Mouse (Mus musculus): ENCODE data around the gene Ascl3.
A peak's percentile ranks its signal among the peaks of the same experiment; 100 is the strongest.

The Ascl3 gene

GRCm38 (mm10) chr7:109731626-109732025, at the start of gene Ascl3:
Gene Ascl3, minus strand, starts transcription at chr7:109731726.
- no peak for DNase-seq (ENCODE audit: low spot score in 2 of 2)

DNA sequence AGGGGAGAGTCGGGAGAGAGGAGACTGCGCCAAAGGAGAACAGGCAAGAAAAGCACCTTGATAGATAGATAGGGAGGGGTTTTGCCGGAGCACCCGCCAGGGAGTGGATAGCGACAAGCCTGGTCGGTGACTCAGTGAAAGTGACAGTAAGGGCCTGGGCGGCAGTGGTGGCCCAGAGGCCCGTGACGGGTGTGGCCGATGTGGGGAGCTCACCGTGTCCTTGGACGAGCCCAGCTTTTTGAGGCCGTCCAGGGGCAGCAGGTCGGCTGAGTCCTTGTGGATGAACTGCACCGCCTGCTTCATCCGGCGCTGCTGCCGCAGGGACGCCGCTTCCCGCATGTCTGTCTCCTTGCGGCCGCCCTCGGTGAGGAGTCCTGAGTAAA, 49.6 kb upstream of the Ascl3 start:
- peak; percentile 6 for DNase-seq (ENCODE audit: low spot score in 2 of 2)

DNA sequence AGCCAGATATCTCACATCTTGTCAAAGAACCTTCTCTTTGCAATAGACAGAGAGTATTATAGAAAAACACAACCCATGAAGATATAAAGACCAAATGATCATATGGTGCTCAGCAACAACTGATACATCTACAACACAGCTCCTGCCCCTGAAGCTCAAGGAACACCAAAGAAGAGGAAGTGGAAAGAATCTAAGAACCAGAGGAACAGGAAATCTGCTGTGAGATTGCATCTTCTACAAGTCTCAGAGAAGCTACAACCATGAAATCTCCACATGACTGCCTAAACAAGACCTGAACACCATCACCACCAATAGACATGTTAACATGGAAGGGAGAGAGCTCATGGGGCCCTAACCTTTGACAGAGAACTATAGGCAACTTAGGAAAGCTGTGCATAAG, 40.7 kb upstream of the Ascl3 start:
- DNase-seq (ENCODE audit: low spot score in 2 of 2): no peak

- DNase-seq (ENCODE audit: low spot score in 2 of 2): no peak
Measured at GRCm38 (mm10) chr7:109768699-109769383, 37.3 kb upstream of the Ascl3 start.

DNA sequence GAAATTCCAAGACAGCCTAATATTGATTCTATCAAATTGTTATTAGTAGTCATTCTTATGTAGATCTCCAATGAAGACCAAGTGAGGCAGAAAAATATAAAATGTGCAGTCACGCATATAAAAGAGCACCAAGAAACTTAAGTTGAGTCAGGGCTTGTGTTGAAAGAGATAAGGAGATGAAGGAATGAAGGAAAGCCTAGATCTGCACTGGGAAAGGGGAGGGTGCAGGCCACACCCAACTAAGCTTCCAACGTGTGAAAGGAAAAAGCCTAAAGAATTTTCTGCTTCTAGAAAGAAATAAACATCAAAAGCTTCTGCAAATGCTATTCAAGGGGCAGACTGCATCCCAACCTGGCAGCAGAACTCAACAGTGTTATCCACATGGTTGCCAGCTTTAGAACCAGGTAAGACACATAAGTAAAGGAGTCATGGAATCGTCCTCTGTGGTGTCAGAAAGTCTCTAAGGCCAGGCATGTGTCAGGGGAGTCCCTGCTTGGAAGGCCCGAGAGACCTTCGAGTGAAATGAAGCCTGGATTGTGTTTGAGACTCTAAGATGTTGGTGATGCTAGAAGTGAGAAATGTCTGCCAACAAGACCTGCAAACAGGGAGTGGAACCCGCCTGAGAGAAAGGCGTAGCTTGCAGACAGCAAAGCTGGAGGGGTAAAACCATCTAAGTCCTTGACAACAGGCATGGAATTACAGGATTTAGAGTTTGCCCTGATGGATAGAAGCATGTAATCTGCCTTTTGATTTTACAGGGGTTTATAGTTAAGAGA, 36.2 kb upstream of the Ascl3 start:
- no peak for DNase-seq (ENCODE audit: low spot score in 2 of 2)

DNA sequence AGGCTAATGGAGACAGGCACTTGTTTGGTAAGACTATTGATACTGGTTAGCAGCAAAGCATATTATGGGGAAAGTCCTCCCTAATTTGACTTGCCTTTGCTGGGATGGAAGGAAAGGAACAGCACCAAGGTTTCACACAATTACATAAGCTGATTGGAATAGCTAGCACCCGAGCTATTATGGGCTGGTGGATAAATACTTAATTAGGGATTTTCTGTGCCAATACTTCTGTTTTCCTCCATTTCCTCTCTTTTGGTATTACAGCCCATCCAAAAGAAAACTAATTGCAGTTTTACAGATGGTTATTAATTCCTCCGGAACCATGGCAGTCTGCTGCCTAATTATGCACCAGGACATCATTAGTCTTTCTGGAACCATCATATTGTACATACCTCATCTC, 32.5 kb upstream of the Ascl3 start:
- DNase-seq (ENCODE audit: low spot score in 2 of 2): no peak

DNA sequence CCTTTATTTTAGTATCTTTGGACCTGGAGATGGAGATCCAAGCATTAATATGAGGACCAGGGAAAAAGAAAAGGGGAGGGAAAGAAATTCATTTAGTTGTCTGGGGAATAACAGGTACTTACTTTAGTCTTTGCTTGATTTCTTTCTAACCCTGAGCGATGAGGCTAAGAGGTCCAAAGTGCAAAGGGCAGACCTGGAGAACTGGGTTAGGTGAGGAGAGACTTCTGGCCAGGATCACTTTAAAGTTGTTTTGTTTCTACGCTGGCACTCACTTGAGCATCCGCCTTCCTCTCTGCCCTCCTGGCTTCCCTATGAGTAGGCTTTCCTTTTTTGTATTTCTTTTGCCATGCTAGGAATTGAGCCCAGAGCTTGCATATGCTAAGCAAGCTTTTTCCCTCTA, 24.8 kb upstream of the Ascl3 start:
- DNase-seq (ENCODE audit: low spot score in 2 of 2): no peak

- no peak for DNase-seq (ENCODE audit: low spot score in 2 of 2)
Measured at GRCm38 (mm10) chr7:109754034-109754433, 22.5 kb upstream of the Ascl3 start.

DNA sequence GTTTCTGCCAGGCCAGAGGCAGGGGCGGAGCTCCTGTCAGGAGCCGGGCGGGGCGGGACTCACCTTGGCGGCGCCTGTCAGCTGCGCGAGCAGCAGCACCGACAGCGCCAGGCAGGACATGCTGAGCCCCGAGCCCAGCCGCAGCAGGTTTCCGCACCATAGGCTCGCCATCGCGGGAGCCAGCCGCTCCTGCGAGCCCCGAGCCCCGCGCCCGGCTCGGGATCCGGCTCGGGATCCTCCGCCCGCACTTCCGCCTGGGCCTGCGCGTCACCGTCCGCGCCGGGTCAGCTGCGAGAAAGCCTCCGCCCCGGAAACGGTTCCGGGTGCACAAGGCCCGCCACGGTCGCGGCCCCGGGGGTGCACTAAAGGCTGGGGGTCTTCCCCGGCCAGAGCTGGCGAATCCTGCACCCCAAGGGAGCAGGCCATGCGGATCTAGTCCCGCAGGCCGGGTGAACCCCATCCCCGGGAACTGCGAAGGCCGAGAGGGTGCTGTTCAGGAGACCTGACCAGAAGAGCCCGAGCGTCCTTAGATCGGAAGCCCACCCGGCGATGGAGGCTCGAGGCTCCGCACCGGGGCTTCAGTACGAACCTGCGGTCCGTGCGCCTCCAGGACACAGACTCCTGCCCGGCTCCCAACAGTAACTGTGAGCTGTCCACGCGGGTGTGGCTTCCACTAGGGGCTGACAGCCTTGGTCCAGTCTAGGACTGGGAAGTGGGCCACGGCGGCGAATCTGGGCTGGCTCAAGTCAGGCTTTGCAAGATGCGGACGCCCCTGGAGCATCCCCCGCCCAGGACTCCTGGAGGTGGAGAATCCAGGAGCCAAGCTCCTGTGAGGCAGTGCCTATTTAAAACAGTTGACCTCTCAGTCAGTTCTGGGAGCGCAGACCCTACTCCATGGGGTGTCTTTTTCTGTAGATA, 20.7 kb upstream of the Ascl3 start, which contains the start of gene Tmem9b:
Tmem9b (minus strand) TSS at position 868 of the 918 bp plus-strand sequence.
- DNase-seq (ENCODE audit: low spot score in 2 of 2): peak; percentile 78 to 80

- DNase-seq (ENCODE audit: low spot score in 2 of 2): no peak
Measured at GRCm38 (mm10) chr7:109751427-109752007, 20.0 kb upstream of the Ascl3 start.

GRCm38 (mm10) chr7:109747747-109748146, 16.2 kb upstream of the Ascl3 start:
- DNase-seq (ENCODE audit: low spot score in 2 of 2): no peak

GRCm38 (mm10) chr7:109741703-109742102, 10.2 kb upstream of the Ascl3 start:
- no peak for DNase-seq (ENCODE audit: low spot score in 2 of 2)

- no peak for DNase-seq (ENCODE audit: low spot score in 2 of 2)
Measured at GRCm38 (mm10) chr7:109741060-109741459, 9.5 kb upstream of the Ascl3 start.

DNA sequence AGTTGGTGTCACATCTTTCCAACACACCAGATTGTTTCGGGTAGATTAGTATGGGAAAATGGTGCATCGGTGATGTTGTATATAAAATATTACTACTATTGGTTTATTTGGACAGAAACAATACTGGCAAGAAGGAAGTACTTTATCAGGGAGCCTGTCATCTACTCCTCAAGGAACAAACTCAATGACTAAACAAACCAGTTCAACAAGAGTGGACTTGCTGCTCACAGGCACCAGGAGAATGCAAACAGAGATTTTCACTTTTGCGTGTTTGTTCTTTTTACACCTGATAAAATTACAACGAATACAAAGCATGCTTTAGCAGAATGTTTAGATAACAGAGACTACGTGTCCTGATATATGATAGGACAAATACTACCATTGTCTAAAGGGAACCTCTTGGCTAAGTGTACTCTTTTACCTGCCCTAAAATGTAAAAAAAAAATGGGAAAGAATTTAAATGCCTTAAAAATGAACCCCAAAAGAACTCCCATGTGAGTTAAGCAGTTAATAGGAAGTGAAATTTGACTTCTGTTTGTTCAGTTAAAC, 8.4 kb upstream of the Ascl3 start:
- DNase-seq (ENCODE audit: low spot score in 2 of 2): no peak

- no peak for DNase-seq (ENCODE audit: low spot score in 2 of 2)
Measured at GRCm38 (mm10) chr7:109734806-109735205, 3.3 kb upstream of the Ascl3 start.

DNA sequence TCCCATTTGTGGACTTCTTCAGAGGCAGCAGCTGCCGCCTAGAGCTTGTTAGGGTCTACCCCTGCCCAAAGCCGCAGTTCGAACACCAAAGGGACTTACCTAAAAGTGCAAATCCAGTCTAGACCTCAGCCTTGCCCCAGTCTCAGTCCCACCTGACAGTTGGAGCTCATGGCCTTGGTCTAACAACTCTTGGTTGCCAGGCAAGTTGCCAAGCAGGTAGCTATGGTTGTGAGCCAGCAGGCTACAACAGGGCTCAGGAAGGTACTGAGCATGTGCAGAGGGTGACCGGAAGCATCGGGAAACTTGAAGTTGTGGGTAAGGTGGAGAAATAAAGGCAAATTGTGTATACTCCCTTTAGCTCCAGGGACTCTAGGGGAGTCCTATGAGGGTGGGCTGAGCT, 7.8 kb downstream of the Ascl3 start, which contains the start of gene BC051019:
BC051019 (minus strand) TSS at position 154 of the 400 bp plus-strand sequence.
- DNase-seq (ENCODE audit: low spot score in 2 of 2): no peak

GRCm38 (mm10) chr7:109723114-109723513, 8.4 kb downstream of the Ascl3 start:
- DNase-seq (ENCODE audit: low spot score in 2 of 2): no peak

GRCm38 (mm10) chr7:109722618-109723017, 8.9 kb downstream of the Ascl3 start:
- no peak for DNase-seq (ENCODE audit: low spot score in 2 of 2)

DNA sequence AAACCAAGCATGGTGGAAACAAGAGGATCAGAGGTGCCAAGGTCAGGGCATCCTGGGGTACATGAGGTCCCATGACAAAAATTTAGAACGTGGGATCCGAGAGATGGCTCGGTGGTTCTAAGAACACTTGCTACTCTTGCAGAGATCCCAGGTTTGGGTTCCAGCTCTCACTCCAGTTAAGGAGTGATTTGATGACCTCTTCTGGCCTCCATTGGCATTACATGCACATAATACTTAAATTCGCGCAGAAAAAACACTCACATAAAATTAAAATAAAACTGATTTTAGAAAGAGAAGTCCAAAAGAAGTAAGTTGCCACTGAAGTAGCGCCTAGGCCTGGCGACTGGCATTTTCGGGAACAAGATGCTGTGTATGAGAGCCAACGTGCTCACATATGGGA, 12.2 kb downstream of the Ascl3 start:
- DNase-seq (ENCODE audit: low spot score in 2 of 2): no peak

DNA sequence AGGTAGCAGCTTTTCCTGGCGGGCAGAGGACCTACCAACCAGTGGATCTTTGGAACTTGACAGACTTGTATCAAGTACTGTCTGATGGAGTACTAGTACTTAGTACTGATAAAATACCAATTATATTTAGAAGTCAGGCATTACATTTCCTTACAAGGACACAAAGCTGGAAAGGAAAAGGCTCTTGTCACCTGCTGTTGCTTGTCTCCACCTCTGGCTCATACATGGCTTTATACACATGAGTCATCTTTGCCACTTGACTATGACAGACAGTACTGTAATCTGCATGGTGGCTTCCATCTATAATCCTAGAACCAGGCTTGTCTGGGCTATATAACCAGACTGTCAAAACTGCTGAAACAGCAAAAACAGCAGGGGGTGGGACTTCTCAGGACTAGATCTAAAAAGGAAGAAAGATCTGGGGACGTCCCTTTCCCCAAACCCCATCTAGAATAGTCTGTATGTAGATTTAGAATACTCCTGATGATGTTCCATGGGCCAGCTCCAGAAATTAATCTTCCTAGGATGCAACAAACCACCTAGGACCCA, 18.0 kb downstream of the Ascl3 start:
- DNase-seq (ENCODE audit: low spot score in 2 of 2): no peak

DNA sequence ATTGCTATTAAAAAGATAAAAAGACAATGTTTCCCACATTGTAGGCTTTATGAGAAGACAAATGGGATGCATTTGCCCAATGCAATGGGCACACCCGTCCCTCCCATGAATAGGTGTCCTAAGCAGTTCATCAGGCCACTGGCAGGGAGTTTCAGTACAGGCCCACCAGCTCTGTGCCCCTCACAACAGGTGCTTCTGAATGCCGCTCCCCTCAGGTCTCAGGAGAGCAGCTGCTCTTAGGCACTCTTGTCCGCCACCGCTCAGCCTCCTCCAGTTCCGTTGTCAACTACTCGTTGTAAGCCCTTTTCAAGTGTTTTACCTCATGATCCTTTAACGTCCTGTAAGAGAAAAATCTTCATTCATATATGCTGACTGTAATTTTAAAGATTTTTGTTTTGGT, 19.3 kb downstream of the Ascl3 start:
- no peak for DNase-seq (ENCODE audit: low spot score in 2 of 2)
